Mouse (Mus musculus) left cerebral cortex, postnatal 14 days (tissue): ENCODE measurements around the gene Zfp3. TPM values are rescaled to one million over a fixed set of nuclear protein-coding genes. Genes with fewer than 3 reads are reported as not detected.

Experiments
- DNase-seq, 2 experiments: peaks; one replicate each; pipeline ENCODE4 v3.0.0; 2021 to 2022; ENCODE audit warnings: low spot score in 2 of 2, mixed read lengths in 1 of 2
- intact Hi-C: fragments of 180-260 bp; cut with DNase I; formaldehyde crosslinking; loops from one replicate; pipeline ENCODE4 v1.15.1; 2025
- long read RNA-seq, 2 experiments: library from polyadenylated mRNA; stranded (forward); transcript quantifications; one replicate each; pipeline ENCODE4 v2.0.0; 2021
- total RNA-seq, 2 experiments: library from RNA; stranded (reverse); gene quantifications; 2 replicates each; pipeline ENCODE4 v1.2.3; 2021

Zfp3 gene
- total RNA-seq, result 10 to 100 TPM; 14.6 to 14.8 TPM
- long read RNA-seq, experiment 1, transcript Zfp3-201 (2 exons, 2,061 nt), result major isoform, 19 of 21 reads
- long read RNA-seq, experiment 1, partial matches to known transcripts, result 0 of 21 reads
- long read RNA-seq, experiment 1, other reads (novel, unspliced or antisense), result 2 of 21 reads
- long read RNA-seq, experiment 2, transcript Zfp3-201 (2 exons, 2,061 nt), result major isoform, 13 of 13 reads
- long read RNA-seq, experiment 2, partial matches to known transcripts, result 0 of 13 reads
- long read RNA-seq, experiment 2, other reads (novel, unspliced or antisense), result 0 of 13 reads

GRCm38 (mm10) chr11:70763936-70764808 is at the start of gene Zfp3:
TSS of gene Zfp3 (plus strand) at chr11:70764209.
- intact Hi-C loops, result no loop called here
- peak; percentile 81 to 90 for DNase-seq

GRCm38 (mm10) chr11:70715832-70716231 is 48.2 kb upstream of the Zfp3 start:
- no peak for DNase-seq
- intact Hi-C loops, result no loop called here

GRCm38 (mm10) chr11:70718481-70718880 is 45.5 kb upstream of the Zfp3 start:
- no peak for DNase-seq
- intact Hi-C loops, result no loop called here

GRCm38 (mm10) chr11:70720567-70720966 is 43.4 kb upstream of the Zfp3 start:
- DNase-seq, result no peak
- intact Hi-C loops, result no loop called here

GRCm38 (mm10) chr11:70721072-70721471 is 42.9 kb upstream of the Zfp3 start:
- intact Hi-C loops, result no loop called here
- DNase-seq, result no peak

GRCm38 (mm10) chr11:70724706-70725105 is 39.3 kb upstream of the Zfp3 start:
- intact Hi-C loops, result no loop called here
- DNase-seq, result no peak

GRCm38 (mm10) chr11:70726585-70726984 is 37.4 kb upstream of the Zfp3 start:
- no peak for DNase-seq
- intact Hi-C loops, result no loop called here

- no peak for DNase-seq
- intact Hi-C loops, result no loop called here
These were observed 36.6 kb upstream of the Zfp3 start for GRCm38 (mm10) chr11:70727385-70727784.

- intact Hi-C loops, result loop anchor here (5.0 kb wide), 1 partner anchor 43 kb away; the partner anchor contains the start of gene Camta2
- DNase-seq, result no peak
These were observed 33.5 kb upstream of the Zfp3 start for GRCm38 (mm10) chr11:70730427-70731038.

- DNase-seq, result peak; percentile 64 to 88
- intact Hi-C loops, result loop anchor here (5.0 kb wide), 1 partner anchor 44 kb away; the partner anchor contains the start of gene Camta2
These were observed 32.8 kb upstream of the Zfp3 start for GRCm38 (mm10) chr11:70731178-70731577.

GRCm38 (mm10) chr11:70733256-70733655 is 30.8 kb upstream of the Zfp3 start:
- DNase-seq, result no peak
- intact Hi-C loops, result loop anchor here (5.0 kb wide), 1 partner anchor 46 kb away; the partner anchor contains the start of gene Camta2

GRCm38 (mm10) chr11:70737749-70738148 is 26.3 kb upstream of the Zfp3 start:
- no peak for DNase-seq
- intact Hi-C loops, result no loop called here

GRCm38 (mm10) chr11:70741603-70742002 is 22.4 kb upstream of the Zfp3 start:
- DNase-seq, result no peak
- intact Hi-C loops, result no loop called here

- intact Hi-C loops, result no loop called here
- no peak for DNase-seq
These were observed 21.9 kb upstream of the Zfp3 start for GRCm38 (mm10) chr11:70742117-70742516.

- intact Hi-C loops, result no loop called here
- peak in 1 of 2 experiments; percentile 55 for DNase-seq
These were observed 21.2 kb upstream of the Zfp3 start for GRCm38 (mm10) chr11:70742581-70743459.

- intact Hi-C loops, result no loop called here
- DNase-seq, result no peak
These were observed 18.4 kb upstream of the Zfp3 start for GRCm38 (mm10) chr11:70745636-70746035.

GRCm38 (mm10) chr11:70747876-70748545 is 16.0 kb upstream of the Zfp3 start:
- DNase-seq, result no peak
- intact Hi-C loops, result no loop called here

GRCm38 (mm10) chr11:70752337-70753017 is 11.5 kb upstream of the Zfp3 start:
- DNase-seq, result no peak
- intact Hi-C loops, result no loop called here
